Mouse (Mus musculus) midbrain, embryonic 12.5 days (tissue): Measurements from ENCODE around the gene Zfp275. TPM values are rescaled to one million over a fixed set of nuclear protein-coding genes. Genes with fewer than 3 reads are reported as not detected.

ENCODE experiments used
- polyA plus RNA-seq: library from polyadenylated mRNA; unstranded; fragments of >200 nt; fragmentation: Nextera tagmentation; extraction: Ambion mirVana; gene quantifications from 2 replicates; pipeline ENCODE4 v1.2.1, GENCODE M21; 2016

Zfp275 gene
- polyA plus RNA-seq, 1 experiment from 2014 or later: 19.1 TPM

Other genes starting within 250 kb of the Zfp275 start
- gene Xlr3a, start 245.5 kb upstream of the Zfp275 start, polyA plus RNA-seq: 3.5 and 4.0 TPM in 2 replicates
- gene Gm14685, start 225.6 kb upstream of the Zfp275 start, polyA plus RNA-seq: 0.29 and 0.73 TPM in 2 replicates
- gene Xlr5b, start 193.8 kb upstream of the Zfp275 start, polyA plus RNA-seq: not detected in 2 replicates
- gene DXBay18, start 193.2 kb upstream of the Zfp275 start, polyA plus RNA-seq: 0.34 and 0.40 TPM in 2 replicates
- gene Spin2d, start 165.6 kb upstream of the Zfp275 start, polyA plus RNA-seq: not detected in 2 replicates
- 14.1 and 16.1 TPM in 2 replicates for gene Xlr3b, start 150.4 kb upstream of the Zfp275 start, polyA plus RNA-seq
- gene Xlr4b, start 128.3 kb upstream of the Zfp275 start, polyA plus RNA-seq: 0.43 and 0.70 TPM in 2 replicates
- 23.1 and 23.2 TPM in 2 replicates for gene F8a, start 114.3 kb upstream of the Zfp275 start, polyA plus RNA-seq
- gene Xlr4c, start 99.5 kb upstream of the Zfp275 start, polyA plus RNA-seq: not detected in 2 replicates
- gene Xlr3c, start 77.2 kb upstream of the Zfp275 start, polyA plus RNA-seq: 0.37 TPM in 1 of 2 replicates, not detected in the other
- gene Xlr5a, start 49.6 kb upstream of the Zfp275 start, polyA plus RNA-seq: 0.14 and 0.16 TPM in 2 replicates
- gene Xlr5c, start 49.6 kb upstream of the Zfp275 start, polyA plus RNA-seq: not detected in 2 replicates
- not detected in 2 replicates for gene Gm45015, start 5.8 kb upstream of the Zfp275 start, polyA plus RNA-seq
- not detected in 2 replicates for gene Gm18336, start 56.1 kb downstream of the Zfp275 start, polyA plus RNA-seq
- 0.18 and 0.22 TPM in 2 replicates for gene Zfp92, start 68.5 kb downstream of the Zfp275 start, polyA plus RNA-seq
- gene Trex2, start 92.7 kb downstream of the Zfp275 start, polyA plus RNA-seq: not detected in 2 replicates
- gene Haus7, start 116.4 kb downstream of the Zfp275 start, polyA plus RNA-seq: 62.7 and 69.6 TPM in 2 replicates
- 36.2 and 43.1 TPM in 2 replicates for gene Bgn, start 141.0 kb downstream of the Zfp275 start, polyA plus RNA-seq
- 0.94 and 0.99 TPM in 2 replicates for gene Atp2b3, start 160.5 kb downstream of the Zfp275 start, polyA plus RNA-seq